Mouse (Mus musculus) forebrain, embryonic 10.5 days (tissue): ENCODE results near the gene Syne3. TPM values are rescaled to one million over a fixed set of nuclear protein-coding genes. Genes with fewer than 3 reads are reported as not detected.

Experiments
- DNase-seq: peaks from one replicate; pipeline ENCODE4 v3.0.0-alpha.2; 2017; ENCODE audit warnings: low spot score; ENCODE audit errors: extremely low spot score
- H3K27ac ChIP-seq: fragments of 300-500 bp; sonication (generic); 2 replicates; pipeline ENCODE4 v1.5.1; 2016; ENCODE audit warnings: mild to moderate bottlenecking
- H3K27me3 ChIP-seq: fragments of 300-500 bp; sonication (generic); 2 replicates; pipeline ENCODE4 v1.6.1; 2016; ENCODE audit warnings: mild to moderate bottlenecking; ENCODE audit not compliant: poor library complexity, severe bottlenecking
- H3K36me3 ChIP-seq: fragments of 300-500 bp; sonication (generic); replicated peaks from 2 replicates; pipeline ENCODE4 v1.6.1; 2016; ENCODE audit warnings: mild to moderate bottlenecking, moderate library complexity
- H3K4me1 ChIP-seq: fragments of 300-500 bp; sonication (generic); 2 replicates; pipeline ENCODE4 v1.6.1; 2016
- H3K4me3 ChIP-seq: fragments of 300-500 bp; sonication (generic); 2 replicates; pipeline ENCODE4 v1.5.1; 2016; ENCODE audit warnings: mild to moderate bottlenecking, moderate library complexity
- H3K9me3 ChIP-seq: fragments of 300-500 bp; sonication (generic); 2 replicates; pipeline ENCODE4 v1.6.1; 2016; ENCODE audit warnings: mild to moderate bottlenecking, moderate library complexity
- WGBS: fragments of 180-500 bp; shearing (Covaris S2); methylation state at CpG from one replicate; pipeline ENCODE4 v1.1.7; 2016; 5-methylcytosine and 5-hydroxymethylcytosine counted together
- polyA plus RNA-seq: library from polyadenylated mRNA; unstranded; fragments of >200 nt; fragmentation: Nextera tagmentation; extraction: Ambion mirVana; gene quantifications from 2 replicates; pipeline ENCODE4 v1.2.1, GENCODE M21; 2016

Gene Syne3
- 0.10 and 0.27 TPM in 2 replicates for polyA plus RNA-seq

- WGBS: under 1% methylated on average over 66 of the region's 66 CpGs
- no peaks in the 10 kb centered on the region for H3K36me3 ChIP-seq
- H3K27ac ChIP-seq: peak within 1 kb of the TSS; percentile 59
- H3K4me3 ChIP-seq: peak within 1 kb of the TSS; percentile 64
- DNase-seq: peak; percentile 29
- H3K27me3 ChIP-seq: peaks cover 75% of the 10 kb centered on the region
- no peaks in the 10 kb centered on the region for H3K9me3 ChIP-seq
- H3K4me1 ChIP-seq: peaks cover 35% of the 10 kb centered on the region
These were observed at the start of gene Syne3 for GRCm38 (mm10) chr12:105009370-105010212. TSS of gene Syne3 (minus strand) at chr12:105009809.

- 90% methylated on average over 6 of the region's 6 CpGs for WGBS
- Histone ChIP-seq H3K27ac (no peak overlapping the region), H3K27me3 (no peaks in the 10 kb centered on the region), H3K4me1 (no peaks in the 10 kb centered on the region), H3K36me3 (no peaks in the 10 kb centered on the region), H3K9me3 (no peaks in the 10 kb centered on the region), H3K4me3 (no peak overlapping the region)
- DNase-seq: no peak
These were observed 45.7 kb upstream of the Syne3 start for GRCm38 (mm10) chr12:105055308-105055707.

- WGBS: 95% methylated on average over 15 of the region's 15 CpGs
- Histone ChIP-seq H3K9me3 (no peaks in the 10 kb centered on the region), H3K27ac (no peak overlapping the region), H3K4me1 (peaks cover 2% of the 10 kb centered on the region; the same call in 1 of the 2 replicates), H3K36me3 (no peaks in the 10 kb centered on the region), H3K4me3 (no peak overlapping the region), H3K27me3 (no peaks in the 10 kb centered on the region)
- DNase-seq: no peak
These were observed 44.4 kb upstream of the Syne3 start for GRCm38 (mm10) chr12:105054041-105054440.

GRCm38 (mm10) chr12:105050898-105051297, 41.3 kb upstream of the Syne3 start:
- WGBS: 18% methylated on average over 4 of the region's 4 CpGs
- no peak overlapping the region for H3K27ac ChIP-seq
- peaks cover 12% of the 10 kb centered on the region; the same call in 1 of the 2 replicates for H3K9me3 ChIP-seq
- no peaks in the 10 kb centered on the region for H3K27me3 ChIP-seq
- DNase-seq: peak; percentile 57
- peaks cover 9% of the 10 kb centered on the region for H3K36me3 ChIP-seq
- no peak overlapping the region for H3K4me3 ChIP-seq
- H3K4me1 ChIP-seq: peaks cover 14% of the 10 kb centered on the region

GRCm38 (mm10) chr12:105049813-105050212, 40.2 kb upstream of the Syne3 start:
- Histone ChIP-seq H3K4me1 (peaks cover 14% of the 10 kb centered on the region), H3K27me3 (no peaks in the 10 kb centered on the region), H3K9me3 (peaks cover 12% of the 10 kb centered on the region; the same call in 1 of the 2 replicates), H3K27ac (no peak overlapping the region), H3K4me3 (no peak overlapping the region), H3K36me3 (peaks cover 12% of the 10 kb centered on the region)
- WGBS: 82% methylated on average over 12 of the region's 12 CpGs
- no peak for DNase-seq

GRCm38 (mm10) chr12:105048301-105048863, 38.8 kb upstream of the Syne3 start:
- peak overlapping the region; percentile 53 for H3K27ac ChIP-seq
- peaks cover 14% of the 10 kb centered on the region for H3K4me1 ChIP-seq
- H3K27me3 ChIP-seq: no peaks in the 10 kb centered on the region
- H3K4me3 ChIP-seq: no peak overlapping the region
- WGBS: 52% methylated on average over 17 of the region's 17 CpGs
- peaks cover 20% of the 10 kb centered on the region for H3K36me3 ChIP-seq
- peaks cover 12% of the 10 kb centered on the region; the same call in 1 of the 2 replicates for H3K9me3 ChIP-seq
- no peak for DNase-seq

- Histone ChIP-seq H3K27ac (no peak overlapping the region), H3K36me3 (peaks cover 56% of the 10 kb centered on the region), H3K9me3 (peaks cover 12% of the 10 kb centered on the region; the same call in 1 of the 2 replicates), H3K4me1 (peaks cover 20% of the 10 kb centered on the region), H3K27me3 (no peaks in the 10 kb centered on the region), H3K4me3 (no peak overlapping the region)
- no peak for DNase-seq
- WGBS: 91% methylated on average over 9 of the region's 9 CpGs
These were observed 35.2 kb upstream of the Syne3 start for GRCm38 (mm10) chr12:105044775-105045174.

- peaks cover 68% of the 10 kb centered on the region for H3K36me3 ChIP-seq
These were observed 33.5 kb upstream of the Syne3 start for GRCm38 (mm10) chr12:105043081-105043480.

GRCm38 (mm10) chr12:105040950-105041349, 31.3 kb upstream of the Syne3 start:
- Histone ChIP-seq H3K4me1 (peaks cover 18% of the 10 kb centered on the region; the same call in 1 of the 2 replicates), H3K27me3 (no peaks in the 10 kb centered on the region), H3K4me3 (no peak overlapping the region), H3K36me3 (peaks cover 67% of the 10 kb centered on the region), H3K27ac (no peak overlapping the region), H3K9me3 (no peaks in the 10 kb centered on the region)
- WGBS: 96% methylated on average over 7 of the region's 7 CpGs
- DNase-seq: no peak

More at GRCm38 (mm10) chr12:105043081-105043480, 33.5 kb upstream of the Syne3 start:
- Histone ChIP-seq H3K4me3 (no peak overlapping the region), H3K9me3 (peaks cover 12% of the 10 kb centered on the region; the same call in 1 of the 2 replicates), H3K27ac (no peak overlapping the region), H3K27me3 (no peaks in the 10 kb centered on the region), H3K4me1 (peaks cover 20% of the 10 kb centered on the region)
- WGBS: 89% methylated on average over 5 of the region's 5 CpGs
- DNase-seq: no peak

- H3K36me3 ChIP-seq: peaks cover 69% of the 10 kb centered on the region
- no peak for DNase-seq
- 79% methylated on average over 12 of the region's 12 CpGs for WGBS
These were observed 30.1 kb upstream of the Syne3 start for GRCm38 (mm10) chr12:105039578-105040289.

GRCm38 (mm10) chr12:105038918-105039317, 29.3 kb upstream of the Syne3 start:
- 91% methylated on average over 7 of the region's 7 CpGs for WGBS
- H3K27ac ChIP-seq: no peak overlapping the region
- H3K27me3 ChIP-seq: no peaks in the 10 kb centered on the region
- peaks cover 67% of the 10 kb centered on the region for H3K36me3 ChIP-seq
- H3K9me3 ChIP-seq: no peaks in the 10 kb centered on the region
- no peak for DNase-seq
- no peak overlapping the region for H3K4me3 ChIP-seq
- peaks cover 33% of the 10 kb centered on the region for H3K4me1 ChIP-seq

More at GRCm38 (mm10) chr12:105039578-105040289, 30.1 kb upstream of the Syne3 start:
- H3K9me3 ChIP-seq: no peaks in the 10 kb centered on the region
- peaks cover 24% of the 10 kb centered on the region for H3K4me1 ChIP-seq
- H3K27me3 ChIP-seq: no peaks in the 10 kb centered on the region
- H3K27ac ChIP-seq: peak overlapping the region; percentile 4; the same call in 1 of the 2 replicates
- no peak overlapping the region for H3K4me3 ChIP-seq

- H3K4me1 ChIP-seq: peaks cover 40% of the 10 kb centered on the region
- WGBS: 88% methylated on average over 11 of the region's 11 CpGs
- H3K4me3 ChIP-seq: no peak overlapping the region
- H3K27me3 ChIP-seq: no peaks in the 10 kb centered on the region
- peak overlapping the region; percentile 48 for H3K27ac ChIP-seq
- H3K9me3 ChIP-seq: no peaks in the 10 kb centered on the region
- peaks cover 60% of the 10 kb centered on the region for H3K36me3 ChIP-seq
- DNase-seq: no peak
These were observed 28.6 kb upstream of the Syne3 start for GRCm38 (mm10) chr12:105038211-105038610.
